Mouse (Mus musculus) CH12.LX (cell line): Measurements from ENCODE around the gene Rbm47. TPM values are rescaled to one million over a fixed set of nuclear protein-coding genes. Genes with fewer than 3 reads are reported as not detected.
A peak's percentile ranks its signal among the peaks of the same experiment; 100 is the strongest.

ENCODE experiments used
- DNase-seq: peaks from one replicate; pipeline ENCODE4 v3.0.0-alpha.2; 2013; ENCODE audit errors: extremely low read depth
- H3K27ac ChIP-seq: 2 replicates; pipeline ENCODE4 v1.5.1; 2012; ENCODE audit warnings: low read depth, mild to moderate bottlenecking, control low read depth, moderate library complexity; ENCODE audit not compliant: insufficient read depth
- H3K27me3 ChIP-seq: replicated peaks from 2 replicates; pipeline ENCODE3; 2012; ENCODE audit warnings: inconsistent platforms
- H3K36me3 ChIP-seq, 2 experiments: replicated peaks in 1 of 2; 2 replicates each; pipeline versions ENCODE3 to v1.6.1; 2012; ENCODE audit warnings: inconsistent platforms in 1 of 2, low read length in 1 of 2, mild to moderate bottlenecking in 1 of 2, mixed read lengths in 1 of 2, moderate library complexity in 1 of 2; ENCODE audit not compliant: control insufficient read depth in 1 of 2, insufficient read depth in 1 of 2
- H3K4me1 ChIP-seq, 2 experiments: 2 replicates each; pipeline ENCODE4 v1.6.1; 2012; ENCODE audit warnings: inconsistent platforms in 1 of 2, moderate library complexity in 1 of 2; ENCODE audit not compliant: insufficient read depth in 2 of 2, control insufficient read depth in 1 of 2
- H3K4me2 ChIP-seq: 2 replicates; pipeline ENCODE4 v1.6.1; 2012; ENCODE audit warnings: low read depth, mild to moderate bottlenecking, control low read depth; ENCODE audit not compliant: poor library complexity, insufficient read depth, severe bottlenecking
- H3K4me3 ChIP-seq, 3 experiments: fragments of 150-350 bp in 1 of 3; sonication (generic) in 1 of 3; replicated peaks in 1 of 3; 2 replicates each; pipeline versions ENCODE3 to v1.5.1; 2011 to 2012; ENCODE audit warnings: low read depth in 2 of 3, low read length in 2 of 3, mild to moderate bottlenecking in 2 of 3, moderate library complexity in 2 of 3, control low read depth in 1 of 3, improper control_type of control experiment in 1 of 3, inconsistent platforms in 1 of 3, mixed read lengths in 1 of 3; ENCODE audit not compliant: poor library complexity in 1 of 3
- H3K79me2 ChIP-seq: replicated peaks from 2 replicates; pipeline ENCODE4 v1.6.1; 2012; ENCODE audit warnings: mild to moderate bottlenecking, moderate library complexity; ENCODE audit not compliant: control insufficient read depth, poor library complexity, insufficient read depth, severe bottlenecking; ENCODE audit errors: extremely low read depth
- H3K9ac ChIP-seq: 2 replicates; pipeline ENCODE4 v1.6.1; 2012; ENCODE audit warnings: low read depth, mild to moderate bottlenecking, control low read depth, moderate library complexity; ENCODE audit not compliant: insufficient read depth
- H3K9me3 ChIP-seq: replicated peaks from 2 replicates; pipeline ENCODE3; 2012; ENCODE audit warnings: low read length, inconsistent platforms, mixed read lengths
- CHD1 ChIP-seq: IDR thresholded peaks from 2 replicates; pipeline ENCODE4 v1.6.1; 2012; ENCODE audit warnings: low read depth, low read length, improper control_type of control experiment, inconsistent platforms
- CTCF ChIP-seq, 2 experiments: IDR thresholded peaks in 1 of 2; conservative IDR thresholded peaks in 1 of 2; 2 replicates each; pipeline ENCODE4 v1.5.1; 2011 to 2012; ENCODE audit warnings: low read depth in 2 of 2, low read length in 2 of 2, improper control_type of control experiment in 1 of 2, inconsistent platforms in 1 of 2, mild to moderate bottlenecking in 1 of 2, moderate library complexity in 1 of 2
- E2F4 ChIP-seq: IDR thresholded peaks from 2 replicates; pipeline ENCODE4 v1.6.1; 2011; ENCODE audit warnings: low read depth, low read length, improper control_type of control experiment; ENCODE audit not compliant: insufficient replicate concordance
- EP300 ChIP-seq: IDR thresholded peaks from 2 replicates; pipeline ENCODE4 v1.6.1; 2011; ENCODE audit warnings: low read length, improper control_type of control experiment
- ETS1 ChIP-seq: conservative IDR thresholded peaks from 2 replicates; pipeline ENCODE4 v1.6.1; 2012; ENCODE audit warnings: low read depth, mild to moderate bottlenecking, inconsistent platforms, low read length, improper control_type of control experiment, moderate library complexity
- GABPA ChIP-seq: IDR thresholded peaks from 2 replicates; pipeline ENCODE4 v1.6.1; 2012; ENCODE audit warnings: low read depth, low read length, improper control_type of control experiment, inconsistent platforms; ENCODE audit not compliant: insufficient replicate concordance
- HCFC1 ChIP-seq: IDR thresholded peaks from 2 replicates; pipeline ENCODE4 v1.6.1; 2012; ENCODE audit warnings: low read depth, mild to moderate bottlenecking, inconsistent platforms, low read length, improper control_type of control experiment
- IRF4 ChIP-seq: IDR thresholded peaks from 2 replicates; pipeline ENCODE4 v1.6.1; 2014; ENCODE audit warnings: low read depth, mild to moderate bottlenecking, inconsistent platforms, low read length, improper control_type of control experiment
- JUND ChIP-seq: conservative IDR thresholded peaks from 2 replicates; pipeline ENCODE4 v1.6.1; 2011; ENCODE audit warnings: low read depth, low read length, improper control_type of control experiment
- KAT2A ChIP-seq: IDR thresholded peaks from 2 replicates; pipeline ENCODE4 v1.6.1; 2012; ENCODE audit warnings: low read length, improper control_type of control experiment, inconsistent platforms; ENCODE audit not compliant: insufficient replicate concordance
- MAFK ChIP-seq: IDR thresholded peaks from 2 replicates; pipeline ENCODE4 v1.6.1; 2011; ENCODE audit warnings: low read length, improper control_type of control experiment; ENCODE audit not compliant: insufficient replicate concordance
- MAZ ChIP-seq: IDR thresholded peaks from 2 replicates; pipeline ENCODE4 v1.6.1; 2012; ENCODE audit warnings: low read depth, mild to moderate bottlenecking, inconsistent platforms, low read length, improper control_type of control experiment, moderate library complexity
- MXI1 ChIP-seq: IDR thresholded peaks from 2 replicates; pipeline ENCODE4 v1.6.1; 2011; ENCODE audit warnings: mild to moderate bottlenecking, low read depth, low read length, improper control_type of control experiment
- MYC ChIP-seq: IDR thresholded peaks from 2 replicates; pipeline ENCODE4 v1.6.1; 2011; ENCODE audit warnings: low read depth, mild to moderate bottlenecking, improper control_type of control experiment, low read length
- NRF1 ChIP-seq: IDR thresholded peaks from 2 replicates; pipeline ENCODE4 v1.6.1; 2014; ENCODE audit warnings: low read depth, mild to moderate bottlenecking, inconsistent platforms, low read length, improper control_type of control experiment, moderate library complexity
- POLR2AphosphoS2 ChIP-seq: IDR thresholded peaks from 2 replicates; pipeline ENCODE4 v1.6.1; 2011; ENCODE audit warnings: low read depth, low read length, improper control_type of control experiment
- RAD21 ChIP-seq: IDR thresholded peaks from 2 replicates; pipeline ENCODE4 v1.6.1; 2011; ENCODE audit warnings: low read depth, mild to moderate bottlenecking, low read length, improper control_type of control experiment, moderate library complexity
- RCOR1 ChIP-seq: conservative IDR thresholded peaks from 2 replicates; pipeline ENCODE4 v1.6.1; 2012; ENCODE audit warnings: low read depth, mild to moderate bottlenecking, inconsistent platforms, low read length, improper control_type of control experiment
- SMC3 ChIP-seq: IDR thresholded peaks from 2 replicates; pipeline ENCODE4 v1.6.1; 2011; ENCODE audit warnings: low read depth, low read length, improper control_type of control experiment
- TBP ChIP-seq: conservative IDR thresholded peaks from 2 replicates; pipeline ENCODE4 v1.6.1; 2011; ENCODE audit warnings: low read depth, low read length, improper control_type of control experiment
- TCF12 ChIP-seq: IDR thresholded peaks from 2 replicates; pipeline ENCODE4 v1.6.1; 2014; ENCODE audit warnings: low read depth, mild to moderate bottlenecking, inconsistent platforms, low read length, improper control_type of control experiment
- ZC3H11A ChIP-seq: IDR thresholded peaks from 2 replicates; pipeline ENCODE4 v1.6.1; 2012; ENCODE audit warnings: low read depth, mild to moderate bottlenecking, inconsistent platforms, low read length, improper control_type of control experiment
- ZMIZ1 ChIP-seq: IDR thresholded peaks from 2 replicates; pipeline ENCODE4 v1.6.1; 2012; ENCODE audit warnings: low read depth, mild to moderate bottlenecking, inconsistent platforms, low read length, improper control_type of control experiment
- ZNF384 ChIP-seq: IDR thresholded peaks from 2 replicates; pipeline ENCODE4 v1.6.1; 2012; ENCODE audit warnings: low read depth, low read length, improper control_type of control experiment, inconsistent platforms
- dilution Hi-C: fragments of 300-500 bp; cut with MboI; formaldehyde crosslinking; loops from 2 replicates; pipeline ENCODE4 v1.14.3; 2020; ENCODE audit warnings: low sequenced_read_pairs; ENCODE audit not compliant: extremely low pct_unique_long_range_greater_than_20kb, extremely low pct_ligation_motif_present
- in situ Hi-C: fragments of 300-500 bp; cut with MboI; formaldehyde crosslinking; loops from 3 replicates; pipeline ENCODE4 v1.14.3; 2019; ENCODE audit warnings: low sequenced_read_pairs, low pct_ligation_motif_present, low pct_unique_long_range_greater_than_20kb, mixed read lengths
- polyA plus RNA-seq: library from polyadenylated mRNA; unstranded; fragments of >175 nt; gene quantifications from 2 replicates; pipeline ENCODE4 v1.2.1, GENCODE M21; 2012; ENCODE audit warnings: low read depth; ENCODE audit not compliant: insufficient read length
- total RNA-seq, 2 experiments: library from RNA; depleted of rRNA; stranded (reverse); fragments of 300-350 nt in 1 of 2; fragments of >200 nt in 1 of 2; gene quantifications; 2 replicates each; pipeline ENCODE4 v1.2.3; 2012 to 2014

Rbm47 gene
- total and polyA plus RNA-seq, 3 experiments, result 0.08 to 9.2 (median 1.1) TPM

DNA sequence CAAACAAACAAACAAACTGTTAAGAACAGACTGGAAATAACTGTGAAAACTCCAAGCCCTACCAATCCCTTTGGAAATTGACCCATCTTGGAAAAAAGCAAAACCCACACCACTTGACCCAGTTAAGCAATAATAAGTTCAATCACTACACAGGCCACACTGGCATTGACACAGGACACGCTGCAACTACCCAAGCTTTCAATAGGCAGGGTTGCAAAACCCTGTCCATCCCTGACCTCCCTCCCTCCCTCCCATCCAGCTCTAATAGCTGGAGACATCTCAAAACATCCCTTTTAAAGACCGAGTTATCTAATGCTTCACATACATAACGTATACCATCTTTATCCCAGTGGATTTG is 37.1 kb downstream of the Rbm47 start:
- TF ChIP-seq EP300, result no peak
- no peak for TF ChIP-seq CTCF (conservative IDR thresholded peaks at IDR 0.05 in 1 of 2, IDR thresholded peaks at IDR 0.05 in 1 of 2; ENCODE audit: low read depth in 2 of 2, low read length in 2 of 2)
- no peak for TF ChIP-seq RAD21
- no peak for TF ChIP-seq POLR2AphosphoS2
- no peak for TF ChIP-seq JUND
- TF ChIP-seq ZMIZ1, result no peak
- no peak for TF ChIP-seq MXI1
- TF ChIP-seq MYC, result no peak
- no peak for TF ChIP-seq E2F4
- TF ChIP-seq ZNF384, result no peak
- no peak for TF ChIP-seq MAFK
- no peak for TF ChIP-seq CHD1
- no peak for TF ChIP-seq NRF1
- no peak for TF ChIP-seq GABPA
- no peak for TF ChIP-seq ZC3H11A
- TF ChIP-seq ETS1, result no peak
- no peak for TF ChIP-seq IRF4
- no peak for TF ChIP-seq TBP
- TF ChIP-seq, all 38 proteins: peak for 0
- H3K9me3 ChIP-seq, result no peaks in the 10 kb centered on the region
- DNase-seq, result no peak
- in situ Hi-C loops, result no loop called here
- H3K4me2 ChIP-seq, result no peak overlapping the region
- no peaks in the 10 kb centered on the region for H3K27me3 ChIP-seq
- H3K79me2 ChIP-seq, result peaks cover 3% of the 10 kb centered on the region
- H3K27ac ChIP-seq, result no peak overlapping the region
- dilution Hi-C loops, result no loop called here
- peaks cover 12 to 48% of the 10 kb centered on the region in 2 experiments; a peak in 3 of 4 replicates for H3K4me1 ChIP-seq
- H3K36me3 ChIP-seq, result peaks cover 0 to 4% of the 10 kb centered on the region in 2 experiments
- no peak overlapping the region for H3K4me3 ChIP-seq
- no peak overlapping the region for H3K9ac ChIP-seq

DNA sequence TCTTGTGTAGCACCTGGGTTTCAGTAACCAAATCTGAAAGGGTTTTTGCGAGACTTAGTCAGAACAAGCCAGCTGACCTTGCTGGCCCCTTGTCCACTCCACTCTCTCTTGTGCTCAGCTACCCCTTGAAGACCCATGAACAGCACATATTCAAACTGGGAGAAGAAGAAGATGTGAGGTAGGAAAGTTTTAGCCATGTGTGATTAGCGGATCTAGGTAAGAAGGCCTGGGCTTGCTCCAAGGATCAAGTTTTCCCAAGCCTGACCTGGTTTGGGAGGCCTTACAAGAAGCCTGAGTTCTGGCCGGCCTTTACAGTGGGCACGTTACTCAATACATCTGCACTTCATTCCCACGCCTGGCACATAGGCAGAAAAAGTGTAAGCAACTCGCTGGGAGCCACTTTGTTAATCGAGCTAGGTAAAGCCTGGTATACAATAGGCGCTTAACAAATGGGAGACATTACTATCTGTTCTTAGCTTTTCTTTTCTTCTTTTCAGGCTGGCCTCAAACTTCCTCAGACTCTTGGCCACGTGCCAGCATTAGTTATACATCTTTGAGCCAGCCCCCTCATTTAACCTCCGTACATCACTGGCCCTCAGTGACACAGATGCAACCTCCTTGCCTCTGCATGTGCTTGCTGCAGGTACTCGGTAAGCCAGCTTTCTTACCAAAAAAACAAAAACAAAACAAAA is 37.6 kb downstream of the Rbm47 start:
- peak; percentile 35; the same call in 1 of the 2 replicates for TF ChIP-seq EP300
- TF ChIP-seq MYC, result no peak
- no peak for TF ChIP-seq MAFK
- no peak for TF ChIP-seq HCFC1
- no peak for TF ChIP-seq KAT2A
- TF ChIP-seq RCOR1, result 0 out of 2 replicates have a peak, but pooled peaks have one; percentile 47
- TF ChIP-seq TCF12, result 0 out of 2 replicates have a peak, but pooled peaks have one; percentile 15
- TF ChIP-seq SMC3, result no peak
- TF ChIP-seq IRF4, result peak; percentile 28; the same call in 1 of the 2 replicates
- TF ChIP-seq MAZ, result no peak
- dilution Hi-C loops (no loop called here), in situ Hi-C loops (no loop called here)
- Histone ChIP-seq H3K4me3 (no peak overlapping the region), H3K36me3 (peaks cover 0 to 4% of the 10 kb centered on the region in 2 experiments), H3K9me3 (peaks cover 3% of the 10 kb centered on the region), H3K79me2 (peaks cover 3% of the 10 kb centered on the region), H3K4me1 (peaks cover 10 to 44% of the 10 kb centered on the region in 2 experiments; a peak in 3 of 4 replicates), H3K4me2 (no peak overlapping the region), H3K27me3 (no peaks in the 10 kb centered on the region), H3K27ac (no peak overlapping the region), H3K9ac (no peak overlapping the region)
- no peak for DNase-seq
